Mouse (Mus musculus): Measurements from ENCODE around the gene Wnt10b. TPM values are rescaled to one million over a fixed set of nuclear protein-coding genes. Genes with fewer than 3 reads are reported as not detected.
A peak's percentile ranks its signal among the peaks of the same experiment; 100 is the strongest.
"Not testable (repeated sequence)": the region's sequence is repeated elsewhere in the genome, so short reads cannot be mapped to it uniquely, and the experiment has no call there.

Wnt10b gene
- polyA plus RNA-seq, 1 experiment from 2014 or later, result 0.11 TPM

DNA sequence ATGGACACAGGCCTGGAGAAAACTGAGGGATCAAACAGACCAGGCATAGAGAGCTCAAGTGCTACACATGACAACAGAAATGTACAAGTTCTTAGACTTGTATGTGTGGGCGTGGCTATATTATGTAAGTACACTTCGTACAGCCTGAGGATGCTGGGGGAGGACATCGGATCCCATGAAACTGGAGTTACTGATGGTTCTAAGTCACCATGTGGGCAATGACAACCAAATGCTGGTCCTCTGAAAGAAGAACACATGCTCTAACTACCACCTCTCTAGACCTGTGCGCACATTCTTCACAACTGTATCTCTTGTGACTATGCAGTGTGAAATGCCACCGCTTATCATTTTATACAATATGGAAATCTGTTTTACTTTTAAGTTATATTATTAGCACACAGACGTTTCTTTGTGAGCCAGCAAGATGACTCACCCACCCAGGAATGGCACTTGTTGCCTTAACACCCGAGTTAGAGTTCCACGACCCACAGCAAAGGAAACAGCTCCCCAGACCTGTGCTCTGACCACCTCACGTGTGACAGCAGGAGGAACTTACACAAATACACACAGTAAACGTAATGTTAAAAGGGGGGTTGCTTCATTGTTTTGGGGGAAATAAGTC, 31.5 kb downstream of the Wnt10b start:
- H3K36me3 ChIP-seq (ENCODE audit: control insufficient read depth, insufficient read depth, low read length), result peaks cover 5% of the 10 kb centered on the region
- TF ChIP-seq CTCF (IDR thresholded peaks at IDR 0.05; ENCODE audit: low read depth) (no peak), EP300 (optimal IDR thresholded peaks at IDR 0.05) (no peak)
- ATAC-seq (ENCODE audit: low FRiP score, low TSS enrichment), result no peak

DNA sequence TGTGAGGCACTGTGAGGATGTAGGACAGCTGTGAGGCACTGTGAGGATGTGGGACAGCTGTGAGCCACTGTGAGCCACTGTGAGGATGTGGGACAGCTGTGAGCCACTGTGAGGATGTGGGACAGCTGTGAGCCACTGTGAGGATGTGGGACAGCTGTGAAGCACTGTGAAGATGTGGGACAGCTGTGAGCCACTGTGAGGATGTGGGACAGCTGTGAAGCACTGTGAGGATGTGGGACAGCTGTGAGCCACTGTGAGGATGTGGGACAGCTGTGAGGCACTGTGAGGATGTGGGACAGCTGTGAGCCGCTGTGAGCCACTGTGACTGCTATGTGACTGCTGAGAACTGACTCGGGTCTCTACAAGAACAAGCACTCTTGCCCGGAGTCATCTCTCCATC, 34.1 kb downstream of the Wnt10b start:
- 78% methylated on average over 3 of the region's 3 CpGs for WGBS
- H3K4me3 ChIP-seq (ENCODE audit: low read depth, low read length); H3K27me3 ChIP-seq (ENCODE audit: control insufficient read depth, insufficient read depth, low read length); H3K9ac ChIP-seq (ENCODE audit: low read length); H3K9me3 ChIP-seq (ENCODE audit: control insufficient read depth, low read length); H3K27ac ChIP-seq (replicated peaks); DNase-seq (ENCODE audit: low spot score); H3K4me2 ChIP-seq (replicated peaks; ENCODE audit: low read depth); H3K4me1 ChIP-seq (replicated peaks; ENCODE audit: control insufficient read depth, insufficient read depth); ATAC-seq (ENCODE audit: low FRiP score, low TSS enrichment): not testable (repeated sequence)
- peaks cover 14% of the 10 kb centered on the region for H3K36me3 ChIP-seq (ENCODE audit: control insufficient read depth, insufficient read depth, low read length)

More for the DNA sequence above, 31.5 kb downstream of the Wnt10b start:
- H3K27me3 ChIP-seq (ENCODE audit: control insufficient read depth, insufficient read depth, low read length), result no peaks in the 10 kb centered on the region
- no peak overlapping the region for H3K9ac ChIP-seq (ENCODE audit: low read length)
- no peaks in the 10 kb centered on the region for H3K9me3 ChIP-seq (ENCODE audit: control insufficient read depth, low read length)
- no peaks in the 10 kb centered on the region for H3K4me1 ChIP-seq (replicated peaks; ENCODE audit: control insufficient read depth, insufficient read depth)
- no peak overlapping the region for H3K4me3 ChIP-seq (ENCODE audit: low read depth, low read length)
- no peak overlapping the region for H3K4me2 ChIP-seq (replicated peaks; ENCODE audit: low read depth)
- no peak for DNase-seq (ENCODE audit: low spot score)
- 51% methylated on average over 10 of the region's 10 CpGs for WGBS
- no peak overlapping the region for H3K27ac ChIP-seq (replicated peaks)

DNA sequence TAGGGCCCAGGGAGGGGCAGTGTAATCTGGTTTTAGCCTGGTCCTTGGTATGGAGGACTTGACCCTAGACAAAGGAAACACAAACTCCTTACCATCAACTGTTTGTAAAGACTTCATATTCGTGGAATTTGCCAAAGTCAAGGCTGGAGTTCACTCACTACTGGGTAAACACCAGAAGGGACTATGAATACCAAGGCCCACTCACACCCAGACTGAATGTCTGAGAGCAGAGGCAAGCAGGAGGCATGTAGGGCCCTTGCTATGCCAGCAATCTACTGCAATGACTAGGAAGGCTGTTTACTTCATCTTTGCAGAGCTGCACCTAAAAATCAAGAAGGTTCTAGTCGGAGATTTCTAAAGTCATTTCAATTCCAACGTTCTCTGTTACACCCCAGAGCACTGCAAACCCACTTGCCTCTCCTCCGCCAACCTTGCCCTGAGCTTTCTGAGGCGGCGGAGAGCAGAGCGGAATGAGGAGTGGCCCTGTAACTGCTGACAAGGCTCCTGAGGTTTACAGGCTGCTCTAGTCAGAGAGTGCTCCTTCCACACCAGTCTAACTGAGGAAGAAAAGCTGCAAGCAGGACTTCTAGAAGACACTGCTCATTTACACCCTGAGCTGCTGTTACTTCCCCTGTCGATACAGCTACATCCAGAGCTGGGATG, 35.1 kb downstream of the Wnt10b start:
- no peak for ATAC-seq (ENCODE audit: low FRiP score, low TSS enrichment)
- H3K36me3 ChIP-seq (ENCODE audit: control insufficient read depth, insufficient read depth, low read length), result peaks cover 14% of the 10 kb centered on the region
- no peak overlapping the region for H3K27ac ChIP-seq (replicated peaks)
- no peaks in the 10 kb centered on the region for H3K4me1 ChIP-seq (replicated peaks; ENCODE audit: control insufficient read depth, insufficient read depth)
- no peak overlapping the region for H3K4me3 ChIP-seq (ENCODE audit: low read depth, low read length)
- no peak overlapping the region for H3K4me2 ChIP-seq (replicated peaks; ENCODE audit: low read depth)
- DNase-seq (ENCODE audit: low spot score), result peak; percentile 49
- H3K27me3 ChIP-seq (ENCODE audit: control insufficient read depth, insufficient read depth, low read length), result no peaks in the 10 kb centered on the region
- H3K9ac ChIP-seq (ENCODE audit: low read length), result no peak overlapping the region
- no peaks in the 10 kb centered on the region for H3K9me3 ChIP-seq (ENCODE audit: control insufficient read depth, low read length)
- 65% methylated on average over 8 of the region's 8 CpGs for WGBS
- TF ChIP-seq CTCF (IDR thresholded peaks at IDR 0.05; ENCODE audit: low read depth) (no peak), EP300 (optimal IDR thresholded peaks at IDR 0.05) (no peak)

DNA sequence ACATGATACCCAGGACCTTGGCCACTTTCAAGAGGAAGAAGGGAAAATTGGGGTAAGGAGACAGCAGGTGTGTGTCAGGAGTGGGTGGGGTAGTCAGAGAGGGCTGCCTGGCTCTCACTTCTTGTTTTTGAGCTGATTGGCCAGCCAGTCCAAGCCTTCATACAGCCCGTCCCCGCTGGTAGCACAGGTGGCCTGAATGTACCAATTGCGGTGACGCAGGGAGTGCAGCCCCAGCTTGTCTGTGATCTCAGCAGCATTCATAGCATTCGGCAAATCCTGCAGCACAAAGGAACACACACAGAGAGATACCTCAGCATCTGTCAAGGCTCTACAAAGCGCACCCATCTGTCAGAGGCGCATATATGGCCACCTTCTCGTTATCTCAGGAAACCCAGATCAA, 37.7 kb downstream of the Wnt10b start:
- TF ChIP-seq CTCF (IDR thresholded peaks at IDR 0.05; ENCODE audit: low read depth) (no peak), EP300 (optimal IDR thresholded peaks at IDR 0.05) (no peak)
- DNase-seq (ENCODE audit: low spot score), result no peak
- Histone ChIP-seq H3K36me3 (ENCODE audit: control insufficient read depth, insufficient read depth, low read length) (peaks cover 14% of the 10 kb centered on the region), H3K27ac (replicated peaks) (no peak overlapping the region), H3K27me3 (ENCODE audit: control insufficient read depth, insufficient read depth, low read length) (no peaks in the 10 kb centered on the region), H3K9ac (ENCODE audit: low read length) (no peak overlapping the region), H3K9me3 (ENCODE audit: control insufficient read depth, low read length) (no peaks in the 10 kb centered on the region), H3K4me3 (ENCODE audit: low read depth, low read length) (no peak overlapping the region), H3K4me1 (replicated peaks; ENCODE audit: control insufficient read depth, insufficient read depth) (no peaks in the 10 kb centered on the region), H3K4me2 (replicated peaks; ENCODE audit: low read depth) (no peak overlapping the region)
- no peak for ATAC-seq (ENCODE audit: low FRiP score, low TSS enrichment)
- WGBS, result 84% methylated on average over 8 of the region's 8 CpGs

DNA sequence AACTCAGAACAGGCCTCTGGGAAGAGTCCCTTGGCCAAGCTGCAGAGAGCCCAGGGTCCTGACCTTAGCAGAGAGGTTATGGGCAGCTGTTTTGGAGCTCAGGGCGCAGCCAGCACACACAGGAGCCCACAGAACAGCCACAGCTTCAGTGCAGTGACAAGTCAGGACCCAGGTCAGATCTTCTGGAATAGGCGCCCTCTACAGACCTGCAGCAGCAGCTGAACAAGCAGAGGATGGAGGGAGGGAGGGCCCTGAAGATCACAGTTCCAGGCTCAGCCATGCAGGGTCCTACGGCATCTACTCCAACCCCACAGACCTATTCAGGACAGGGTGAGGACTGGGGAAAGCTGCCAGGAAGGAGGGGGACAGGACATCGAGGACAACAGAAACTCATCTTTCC, 39.2 kb downstream of the Wnt10b start:
- H3K4me3 ChIP-seq (ENCODE audit: low read depth, low read length), result no peak overlapping the region
- no peaks in the 10 kb centered on the region for H3K4me1 ChIP-seq (replicated peaks; ENCODE audit: control insufficient read depth, insufficient read depth)
- no peak overlapping the region for H3K9ac ChIP-seq (ENCODE audit: low read length)
- ATAC-seq (ENCODE audit: low FRiP score, low TSS enrichment) (no peak), DNase-seq (ENCODE audit: low spot score) (peak; percentile 43)
- no peak overlapping the region for H3K27ac ChIP-seq (replicated peaks)
- no peak overlapping the region for H3K4me2 ChIP-seq (replicated peaks; ENCODE audit: low read depth)
- 70% methylated on average over 4 of the region's 4 CpGs for WGBS
- peaks cover 14% of the 10 kb centered on the region for H3K36me3 ChIP-seq (ENCODE audit: control insufficient read depth, insufficient read depth, low read length)
- no peaks in the 10 kb centered on the region for H3K27me3 ChIP-seq (ENCODE audit: control insufficient read depth, insufficient read depth, low read length)
- H3K9me3 ChIP-seq (ENCODE audit: control insufficient read depth, low read length), result no peaks in the 10 kb centered on the region
- TF ChIP-seq EP300 (optimal IDR thresholded peaks at IDR 0.05) (no peak), CTCF (IDR thresholded peaks at IDR 0.05; ENCODE audit: low read depth) (peak; percentile 53)

DNA sequence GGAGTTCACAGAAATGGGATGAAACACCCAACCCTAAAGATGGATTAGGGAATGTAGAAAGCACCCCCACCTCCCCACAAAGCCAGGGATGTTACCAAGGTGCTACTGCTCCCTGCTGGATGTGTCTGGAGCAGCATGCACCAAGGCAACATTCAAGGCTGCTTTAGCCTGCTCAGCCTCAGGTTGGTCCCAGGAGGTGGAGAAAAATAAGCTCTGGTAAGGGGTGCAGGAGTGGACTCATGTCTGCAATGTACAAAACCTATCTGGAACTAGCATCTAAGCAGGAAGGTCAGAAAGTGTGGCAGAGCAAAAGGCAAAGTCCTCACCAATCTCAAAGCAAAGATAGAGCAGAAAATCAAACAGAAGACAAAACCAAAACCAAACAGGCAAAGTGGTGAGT, 40.1 kb downstream of the Wnt10b start:
- H3K9me3 ChIP-seq (ENCODE audit: control insufficient read depth, low read length), result no peaks in the 10 kb centered on the region
- no peak overlapping the region for H3K4me3 ChIP-seq (ENCODE audit: low read depth, low read length)
- DNase-seq (ENCODE audit: low spot score) (peak; percentile 71), ATAC-seq (ENCODE audit: low FRiP score, low TSS enrichment) (peak; percentile 75; the same call in 1 of the 2 replicates)
- no peak overlapping the region for H3K27ac ChIP-seq (replicated peaks)
- no peaks in the 10 kb centered on the region for H3K4me1 ChIP-seq (replicated peaks; ENCODE audit: control insufficient read depth, insufficient read depth)
- H3K4me2 ChIP-seq (replicated peaks; ENCODE audit: low read depth), result no peak overlapping the region
- H3K9ac ChIP-seq (ENCODE audit: low read length), result no peak overlapping the region
- no peaks in the 10 kb centered on the region for H3K27me3 ChIP-seq (ENCODE audit: control insufficient read depth, insufficient read depth, low read length)
- H3K36me3 ChIP-seq (ENCODE audit: control insufficient read depth, insufficient read depth, low read length), result peaks cover 14% of the 10 kb centered on the region
- peak; percentile 75 for TF ChIP-seq CTCF (IDR thresholded peaks at IDR 0.05; ENCODE audit: low read depth)
- TF ChIP-seq EP300 (optimal IDR thresholded peaks at IDR 0.05), result no peak
